Mouse (Mus musculus) hindbrain, embryonic 16.5 days (tissue): ENCODE results near the gene Ccdc130. TPM values are rescaled to one million over a fixed set of nuclear protein-coding genes. Genes with fewer than 3 reads are reported as not detected.

Source experiments
- ATAC-seq: fragments of 200-750 bp; cut with Nextera tagmentation; 2 replicates; pipeline ENCODE4 v1.8.0; 2017; ENCODE audit warnings: moderate TSS enrichment, moderate library complexity
- H3K27ac ChIP-seq: fragments of 300-500 bp; sonication (generic); 2 replicates; pipeline ENCODE4 v1.5.1; 2014; ENCODE audit warnings: low read depth, mild to moderate bottlenecking, control low read depth, low read length, moderate library complexity
- H3K27me3 ChIP-seq: fragments of 300-500 bp; sonication (generic); replicated peaks from 2 replicates; pipeline ENCODE4 v1.6.1; 2014; ENCODE audit warnings: low read length; ENCODE audit not compliant: control insufficient read depth, insufficient read depth
- H3K36me3 ChIP-seq: fragments of 300-500 bp; sonication (generic); 2 replicates; pipeline ENCODE4 v1.6.1; 2014; ENCODE audit warnings: mild to moderate bottlenecking, low read length, moderate library complexity, mixed read lengths; ENCODE audit not compliant: control insufficient read depth, insufficient read depth
- H3K4me1 ChIP-seq: fragments of 300-500 bp; sonication (generic); 2 replicates; pipeline ENCODE4 v1.6.1; 2014; ENCODE audit warnings: low read depth, low read length; ENCODE audit not compliant: control insufficient read depth, insufficient read depth
- H3K4me2 ChIP-seq: fragments of 300-500 bp; sonication (generic); 2 replicates; pipeline ENCODE4 v1.6.1; 2014; ENCODE audit warnings: mild to moderate bottlenecking, low read length, control low read depth, moderate library complexity
- H3K4me3 ChIP-seq: fragments of 300-500 bp; sonication (generic); 2 replicates; pipeline ENCODE4 v1.5.1; 2014; ENCODE audit warnings: mild to moderate bottlenecking, low read length, control low read depth, moderate library complexity
- H3K9ac ChIP-seq: fragments of 300-500 bp; sonication (generic); 2 replicates; pipeline ENCODE4 v1.6.1; 2014; ENCODE audit warnings: low read depth, mild to moderate bottlenecking, control low read depth, low read length, moderate library complexity
- H3K9me3 ChIP-seq: fragments of 300-500 bp; sonication (generic); 2 replicates; pipeline ENCODE4 v1.6.1; 2014; ENCODE audit warnings: mild to moderate bottlenecking, low read length, moderate library complexity; ENCODE audit not compliant: control insufficient read depth
- WGBS: fragments of 180-500 bp; shearing (Covaris S2); extraction: QIAGEN DNeasy Blood & Tissue Kit; methylation state at CpG from one replicate; pipeline ENCODE4 v1.1.7; 2014; 5-methylcytosine and 5-hydroxymethylcytosine counted together
- polyA plus RNA-seq: library from polyadenylated mRNA; unstranded; fragments of >200 nt; fragmentation: Nextera tagmentation; extraction: Ambion mirVana; gene quantifications from 2 replicates; pipeline ENCODE4 v1.2.1, GENCODE M21; 2015

The Ccdc130 gene
- polyA plus RNA-seq, 1 experiment from 2014 or later, result 25.0 TPM

DNA sequence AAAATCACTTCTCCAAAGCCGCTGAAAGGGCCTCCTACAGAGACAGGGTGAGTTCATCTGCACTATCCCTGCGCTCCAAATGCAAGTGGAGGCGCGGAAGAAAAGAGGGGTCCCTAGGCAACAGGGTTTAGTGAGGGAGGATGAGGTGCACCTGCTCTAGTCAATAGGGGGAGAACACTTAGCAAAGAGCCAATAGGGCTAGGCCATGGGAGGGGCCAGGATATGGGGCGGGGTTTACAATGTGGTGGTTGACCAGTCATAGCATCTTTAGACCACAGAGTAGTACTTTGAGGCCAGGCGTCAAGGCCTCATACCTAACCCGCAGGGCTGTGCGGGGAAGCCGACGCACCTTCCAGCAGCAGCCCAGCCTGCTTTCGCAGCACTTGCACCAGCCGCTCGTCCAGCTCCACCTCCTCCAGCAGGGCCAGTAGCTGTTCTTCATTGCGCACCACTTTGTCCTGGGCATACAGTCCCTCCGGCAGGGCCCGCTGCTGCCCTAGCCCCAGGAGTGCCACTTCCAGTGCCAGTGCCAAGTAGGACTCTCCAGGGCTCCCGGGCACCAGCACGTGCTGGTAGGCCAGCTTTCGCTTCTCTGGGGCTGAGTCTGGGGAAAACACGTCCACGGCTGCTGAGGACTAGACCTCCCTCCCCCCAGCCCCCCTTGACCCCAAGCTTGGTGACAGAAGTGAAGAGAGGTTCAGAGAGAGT lies 46.7 kb downstream of the Ccdc130 start:
- no peaks in the 10 kb centered on the region for H3K9me3 ChIP-seq
- 78% methylated on average over 20 of the region's 21 CpGs for WGBS
- ATAC-seq, result peak; percentile 34; the same call in 1 of the 2 replicates
- H3K4me1 ChIP-seq, result no peaks in the 10 kb centered on the region
- peaks cover 63% of the 10 kb centered on the region for H3K36me3 ChIP-seq
- no peak overlapping the region for H3K9ac ChIP-seq
- H3K27me3 ChIP-seq, result no peaks in the 10 kb centered on the region
- H3K4me2 ChIP-seq, result no peak overlapping the region
- H3K4me3 ChIP-seq, result no peak overlapping the region
- H3K27ac ChIP-seq, result no peak overlapping the region

DNA sequence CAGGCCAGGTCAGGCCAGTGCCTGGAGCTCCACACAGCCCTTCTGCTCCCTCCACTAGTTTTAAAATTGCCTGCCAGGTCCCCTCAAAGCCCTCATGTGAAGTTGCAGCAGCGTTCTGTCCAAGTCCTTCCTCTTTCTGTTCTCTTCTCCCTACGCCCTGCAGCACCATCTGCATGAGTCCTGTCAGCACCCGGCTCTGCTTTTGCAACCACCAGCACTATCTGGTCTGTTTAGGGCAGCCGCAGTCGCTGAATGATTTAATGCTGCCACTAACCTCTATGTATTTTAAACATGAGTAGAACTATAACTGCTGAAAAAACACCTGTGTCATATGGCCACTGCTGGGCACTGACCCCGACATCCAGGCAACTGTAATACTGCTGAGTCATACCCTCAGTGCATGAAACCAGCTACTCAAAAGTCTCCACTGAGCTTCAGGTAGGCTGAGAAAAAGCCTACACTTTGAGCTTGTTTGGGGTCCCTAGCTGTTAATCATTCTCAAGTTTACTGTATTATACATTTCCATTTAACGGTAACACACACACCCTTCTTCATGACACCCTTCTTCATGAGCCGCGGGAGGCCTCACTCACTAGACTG lies 47.5 kb downstream of the Ccdc130 start:
- no peak overlapping the region for H3K4me2 ChIP-seq
- H3K9me3 ChIP-seq, result no peaks in the 10 kb centered on the region
- H3K9ac ChIP-seq, result no peak overlapping the region
- H3K4me3 ChIP-seq, result no peak overlapping the region
- no peaks in the 10 kb centered on the region for H3K4me1 ChIP-seq
- no peak for ATAC-seq
- whole genome bisulfite sequencing, result 92% methylated on average over 9 of the region's 9 CpGs
- H3K36me3 ChIP-seq, result peaks cover 61% of the 10 kb centered on the region
- no peak overlapping the region for H3K27ac ChIP-seq
- H3K27me3 ChIP-seq, result no peaks in the 10 kb centered on the region

- ATAC-seq, result no peak
- H3K4me2 ChIP-seq, result no peak overlapping the region
- 87% methylated on average over 7 of the region's 7 CpGs for WGBS
- H3K36me3 ChIP-seq, result peaks cover 56% of the 10 kb centered on the region
- no peak overlapping the region for H3K9ac ChIP-seq
- H3K27me3 ChIP-seq, result no peaks in the 10 kb centered on the region
- no peak overlapping the region for H3K27ac ChIP-seq
- no peaks in the 10 kb centered on the region for H3K9me3 ChIP-seq
- no peaks in the 10 kb centered on the region for H3K4me1 ChIP-seq
- no peak overlapping the region for H3K4me3 ChIP-seq
Measured at GRCm38 (mm10) chr8:84220105-84220504, 50.1 kb downstream of the Ccdc130 start.

GRCm38 (mm10) chr8:84218143-84218542 lies 52.0 kb downstream of the Ccdc130 start:
- H3K36me3 ChIP-seq, result peaks cover 46% of the 10 kb centered on the region
- 93% methylated on average over 5 of the region's 5 CpGs for WGBS
- H3K9me3 ChIP-seq, result no peaks in the 10 kb centered on the region
- H3K4me2 ChIP-seq, result no peak overlapping the region
- no peak for ATAC-seq
- H3K27me3 ChIP-seq, result no peaks in the 10 kb centered on the region
- no peak overlapping the region for H3K27ac ChIP-seq
- no peak overlapping the region for H3K4me3 ChIP-seq
- H3K9ac ChIP-seq, result no peak overlapping the region
- H3K4me1 ChIP-seq, result no peaks in the 10 kb centered on the region

- H3K36me3 ChIP-seq, result peaks cover 43% of the 10 kb centered on the region
- H3K4me1 ChIP-seq, result no peaks in the 10 kb centered on the region
- no peak overlapping the region for H3K9ac ChIP-seq
- H3K27ac ChIP-seq, result no peak overlapping the region
- H3K27me3 ChIP-seq, result no peaks in the 10 kb centered on the region
- no peak overlapping the region for H3K4me2 ChIP-seq
- WGBS, result 94% methylated on average over 11 of the region's 11 CpGs
- ATAC-seq, result no peak
- no peak overlapping the region for H3K4me3 ChIP-seq
- H3K9me3 ChIP-seq, result no peaks in the 10 kb centered on the region
Measured at GRCm38 (mm10) chr8:84217206-84217605, 53.0 kb downstream of the Ccdc130 start.

DNA sequence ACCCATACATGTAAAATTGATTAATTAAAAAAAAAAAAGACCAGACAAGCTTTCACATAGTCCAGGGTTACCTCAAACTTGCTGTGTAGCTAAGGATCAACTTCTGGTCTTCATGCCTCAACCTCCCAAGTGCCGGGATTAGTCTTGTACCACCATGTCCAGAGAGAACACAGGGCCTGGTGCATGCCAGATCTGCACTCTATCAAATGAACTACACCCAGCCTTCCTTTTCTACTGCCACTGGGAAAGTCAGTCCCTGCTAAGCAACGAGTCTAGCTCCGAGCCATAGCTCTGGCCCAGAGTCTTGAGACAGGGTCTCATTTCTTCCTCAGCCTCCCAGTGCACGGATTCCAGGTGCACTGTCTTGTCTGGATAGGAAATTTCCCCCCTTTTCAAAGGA lies 56.9 kb downstream of the Ccdc130 start:
- H3K4me1 ChIP-seq, result peaks cover 17% of the 10 kb centered on the region
- H3K9ac ChIP-seq, result no peak overlapping the region
- H3K27ac ChIP-seq, result no peak overlapping the region
- no peak overlapping the region for H3K4me3 ChIP-seq
- H3K36me3 ChIP-seq, result peaks cover 42% of the 10 kb centered on the region
- H3K9me3 ChIP-seq, result no peaks in the 10 kb centered on the region
- WGBS, result 94% methylated on average over 4 of the region's 4 CpGs
- H3K4me2 ChIP-seq, result no peak overlapping the region
- no peaks in the 10 kb centered on the region for H3K27me3 ChIP-seq
- no peak for ATAC-seq

GRCm38 (mm10) chr8:84211881-84212563 lies 58.2 kb downstream of the Ccdc130 start:
- no peaks in the 10 kb centered on the region for H3K27me3 ChIP-seq
- no peak overlapping the region for H3K9ac ChIP-seq
- no peak overlapping the region for H3K4me2 ChIP-seq
- no peak overlapping the region for H3K4me3 ChIP-seq
- no peaks in the 10 kb centered on the region for H3K9me3 ChIP-seq
- no peak for ATAC-seq
- peaks cover 32% of the 10 kb centered on the region for H3K36me3 ChIP-seq
- H3K27ac ChIP-seq, result no peak overlapping the region
- H3K4me1 ChIP-seq, result peaks cover 21% of the 10 kb centered on the region
- 94% methylated on average over 31 of the region's 31 CpGs for WGBS

DNA sequence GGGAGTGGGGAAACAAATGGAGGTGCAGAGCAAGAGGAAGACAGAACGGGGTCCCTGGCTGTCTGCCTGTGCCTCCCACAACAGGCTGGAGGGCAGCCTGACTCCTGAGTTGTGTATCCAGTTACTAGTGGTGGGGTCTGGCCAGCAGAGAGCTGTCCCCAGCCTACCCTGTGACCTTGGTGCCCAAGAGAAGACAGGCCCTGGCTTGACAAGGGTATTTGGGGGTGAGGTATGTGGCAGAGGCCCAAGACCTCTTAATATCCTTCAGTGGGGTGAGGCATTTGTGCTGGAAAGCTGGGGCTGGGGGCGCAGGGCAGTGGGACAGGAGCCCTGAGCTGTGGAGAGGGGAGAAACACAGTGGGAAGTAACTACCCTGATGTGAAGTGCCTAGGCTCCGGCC lies 59.0 kb downstream of the Ccdc130 start:
- Histone ChIP-seq H3K9ac (no peak overlapping the region), H3K9me3 (no peaks in the 10 kb centered on the region), H3K36me3 (peaks cover 29% of the 10 kb centered on the region), H3K27ac (no peak overlapping the region), H3K4me2 (no peak overlapping the region), H3K4me3 (no peak overlapping the region), H3K4me1 (peaks cover 21% of the 10 kb centered on the region), H3K27me3 (no peaks in the 10 kb centered on the region)
- 98% methylated on average over 3 of the region's 3 CpGs for WGBS
- ATAC-seq, result no peak

DNA sequence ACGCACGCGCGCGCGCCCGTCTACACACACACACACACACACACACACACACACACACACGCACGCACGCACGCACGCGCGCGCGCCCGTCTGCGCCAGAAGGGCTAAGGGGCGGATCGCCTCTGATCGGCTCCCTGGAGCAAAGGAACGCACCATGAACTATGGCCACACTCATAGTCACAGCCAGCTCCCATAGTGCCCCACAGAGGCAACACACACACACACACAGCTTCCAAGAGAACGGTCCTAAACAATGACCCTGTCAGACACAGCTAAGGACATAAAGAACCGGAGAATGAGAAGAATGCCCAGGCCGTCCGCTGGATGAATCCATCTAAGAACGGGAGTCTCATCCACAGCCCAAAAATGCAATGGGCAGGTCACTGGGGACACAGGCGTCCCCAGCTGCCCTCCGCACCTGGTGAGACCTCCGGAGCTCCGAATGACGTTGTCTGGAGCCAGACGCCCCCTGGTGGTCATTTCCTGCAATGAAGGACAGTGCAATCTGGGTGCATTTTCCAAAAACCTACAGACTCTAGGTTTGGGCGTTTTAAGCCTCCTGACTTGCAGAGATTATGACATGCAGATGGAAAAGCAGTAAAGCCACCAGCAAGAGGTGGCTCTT lies 59.9 kb downstream of the Ccdc130 start:
- 42% methylated on average over 33 of the region's 34 CpGs for WGBS
- peaks cover 21% of the 10 kb centered on the region for H3K4me1 ChIP-seq
- peak; percentile 37; the same call in 1 of the 2 replicates for ATAC-seq
- H3K36me3 ChIP-seq, result peaks cover 21% of the 10 kb centered on the region
- no peaks in the 10 kb centered on the region for H3K9me3 ChIP-seq
- no peaks in the 10 kb centered on the region for H3K27me3 ChIP-seq
- H3K27ac ChIP-seq, result no peak overlapping the region
- peak overlapping the region; percentile 50 for H3K4me2 ChIP-seq
- H3K4me3 ChIP-seq, result peak overlapping the region; percentile 22
- H3K9ac ChIP-seq, result peak overlapping the region; percentile 47
